Mouse (Mus musculus) kidney, adult 2 months (tissue): ENCODE data around the gene Cmtm5.

Source experiments
- CTCF ChIP-seq: fragments of 200-500 bp; conservative IDR thresholded peaks from 2 replicates; pipeline ENCODE4 v1.5.1; 2011; ENCODE audit warnings: low read depth, mild to moderate bottlenecking, control low read depth, low read length, moderate library complexity, mixed read lengths; ENCODE audit not compliant: insufficient read depth, insufficient read length
- POLR2A ChIP-seq: fragments of 200-500 bp; IDR thresholded peaks from one replicate; pipeline ENCODE4 v1.6.1; 2011; ENCODE audit warnings: low read depth, low read length, control low read depth

DNA sequence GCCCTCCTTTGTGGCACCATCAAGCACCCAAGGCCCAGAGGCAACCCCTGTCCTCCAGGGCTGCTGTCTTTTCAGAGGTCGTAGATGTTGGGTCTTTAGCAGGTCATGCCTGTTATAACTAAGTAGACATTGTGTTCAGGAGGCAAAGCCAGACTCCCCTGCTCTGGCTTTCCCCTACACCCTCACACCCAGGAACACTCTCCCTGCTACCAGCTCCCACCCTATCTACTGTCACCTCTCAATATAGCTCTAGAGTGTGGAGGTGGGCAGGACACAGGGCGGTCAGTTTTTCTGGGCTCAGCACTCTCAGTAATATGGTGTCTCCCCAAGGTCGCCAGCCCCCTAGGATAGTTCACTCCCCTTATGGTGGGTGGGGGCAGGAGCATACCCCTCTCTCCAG is 31.8 kb downstream of the Cmtm5 start:
- TF ChIP-seq POLR2A: no peak
- no peak for TF ChIP-seq CTCF
